Mouse (Mus musculus) forebrain, embryonic 13.5 days (tissue): ENCODE data around the gene Cys1. TPM values are rescaled to one million over a fixed set of nuclear protein-coding genes. Genes with fewer than 3 reads are reported as not detected.
A peak's percentile ranks its signal among the peaks of the same experiment; 100 is the strongest.

ENCODE experiments used
- ATAC-seq: fragments of 200-750 bp; cut with Nextera tagmentation; 2 replicates; pipeline ENCODE4 v1.8.0; 2017
- H3K27ac ChIP-seq: fragments of 300-500 bp; sonication (generic); 2 replicates; pipeline ENCODE4 v1.5.1; 2015; ENCODE audit warnings: inconsistent platforms, mild to moderate bottlenecking, moderate library complexity
- H3K27me3 ChIP-seq: fragments of 300-500 bp; sonication (generic); 2 replicates; pipeline ENCODE4 v1.6.1; 2015; ENCODE audit warnings: mild to moderate bottlenecking, inconsistent platforms
- H3K36me3 ChIP-seq: fragments of 300-500 bp; sonication (generic); 2 replicates; pipeline ENCODE4 v1.6.1; 2015; ENCODE audit warnings: mild to moderate bottlenecking, inconsistent platforms; ENCODE audit not compliant: poor library complexity, severe bottlenecking
- H3K4me1 ChIP-seq: fragments of 300-500 bp; sonication (generic); 2 replicates; pipeline ENCODE4 v1.6.1; 2015; ENCODE audit warnings: inconsistent platforms
- H3K4me2 ChIP-seq: fragments of 300-500 bp; sonication (generic); 2 replicates; pipeline ENCODE4 v1.6.1; 2015; ENCODE audit warnings: inconsistent platforms, mild to moderate bottlenecking, moderate library complexity
- H3K4me3 ChIP-seq: fragments of 300-500 bp; sonication (generic); 2 replicates; pipeline ENCODE4 v1.5.1; 2015; ENCODE audit warnings: mild to moderate bottlenecking, inconsistent platforms
- H3K9ac ChIP-seq: fragments of 300-500 bp; sonication (generic); 2 replicates; pipeline ENCODE4 v1.6.1; 2015; ENCODE audit warnings: mild to moderate bottlenecking, inconsistent platforms
- H3K9me3 ChIP-seq: fragments of 300-500 bp; sonication (generic); replicated peaks from 2 replicates; pipeline ENCODE4 v1.6.1; 2016; ENCODE audit warnings: inconsistent platforms
- WGBS: fragments of 180-500 bp; shearing (Covaris S2); methylation state at CpG from one replicate; pipeline ENCODE4 v1.1.7; 2015; 5-methylcytosine and 5-hydroxymethylcytosine counted together
- polyA plus RNA-seq: library from polyadenylated mRNA; unstranded; fragments of >200 nt; fragmentation: Nextera tagmentation; extraction: Ambion mirVana; gene quantifications from 2 replicates; pipeline ENCODE4 v1.2.1, GENCODE M21; 2015

Cys1 gene
- 0.45 and 0.58 TPM in 2 replicates for polyA plus RNA-seq

- Histone ChIP-seq H3K27ac (no peak within 1 kb of the TSS), H3K4me3 (peak within 1 kb of the TSS; percentile 51), H3K4me2 (peak within 1 kb of the TSS; percentile 89), H3K27me3 (peaks cover 38% of the 10 kb centered on the region), H3K9ac (peak within 1 kb of the TSS; percentile 75), H3K4me1 (peaks cover 17% of the 10 kb centered on the region), H3K9me3 (no peaks in the 10 kb centered on the region), H3K36me3 (no peaks in the 10 kb centered on the region)
- 3% methylated on average over 20 of the region's 20 CpGs for WGBS
- peak; percentile 22 for ATAC-seq
These were observed at the start of gene Cys1 for GRCm38 (mm10) chr12:24681286-24682023. Gene Cys1, minus strand, starts transcription at chr12:24681813.

GRCm38 (mm10) chr12:24724369-24724768, 42.8 kb upstream of the Cys1 start:
- Histone ChIP-seq H3K36me3 (no peaks in the 10 kb centered on the region), H3K9ac (no peak overlapping the region; the same call in 1 of the 2 replicates), H3K27ac (peak overlapping the region; percentile 54), H3K27me3 (no peaks in the 10 kb centered on the region), H3K4me1 (peaks cover 8% of the 10 kb centered on the region), H3K4me3 (no peak overlapping the region), H3K9me3 (peaks cover 2% of the 10 kb centered on the region; the same call in 1 of the 2 replicates), H3K4me2 (peak overlapping the region; percentile 11; the same call in 1 of the 2 replicates)
- 17% methylated on average over 2 of the region's 2 CpGs for WGBS
- peak; percentile 87 for ATAC-seq

GRCm38 (mm10) chr12:24723859-24724258, 42.2 kb upstream of the Cys1 start:
- H3K4me2 ChIP-seq, result no peak overlapping the region
- ATAC-seq, result 0 out of 2 replicates have a peak, but pooled peaks have one; percentile 10
- peak overlapping the region; percentile 54 for H3K27ac ChIP-seq
- peaks cover 8% of the 10 kb centered on the region for H3K4me1 ChIP-seq
- H3K9me3 ChIP-seq, result peaks cover 2% of the 10 kb centered on the region; the same call in 1 of the 2 replicates
- no peak overlapping the region for H3K9ac ChIP-seq
- H3K4me3 ChIP-seq, result no peak overlapping the region
- no peaks in the 10 kb centered on the region for H3K36me3 ChIP-seq
- H3K27me3 ChIP-seq, result no peaks in the 10 kb centered on the region
- 77% methylated on average over 4 of the region's 4 CpGs for WGBS

GRCm38 (mm10) chr12:24723434-24723833, 41.8 kb upstream of the Cys1 start:
- no peaks in the 10 kb centered on the region for H3K27me3 ChIP-seq
- H3K4me1 ChIP-seq, result peaks cover 8% of the 10 kb centered on the region
- H3K4me3 ChIP-seq, result no peak overlapping the region
- H3K27ac ChIP-seq, result no peak overlapping the region
- no peak overlapping the region for H3K9ac ChIP-seq
- ATAC-seq, result no peak
- 65% methylated on average over 2 of the region's 2 CpGs for WGBS
- no peak overlapping the region for H3K4me2 ChIP-seq
- H3K9me3 ChIP-seq, result 0 out of 2 replicates have a peak, but pooled peaks cover 2% of the 10 kb centered on the region
- H3K36me3 ChIP-seq, result no peaks in the 10 kb centered on the region

DNA sequence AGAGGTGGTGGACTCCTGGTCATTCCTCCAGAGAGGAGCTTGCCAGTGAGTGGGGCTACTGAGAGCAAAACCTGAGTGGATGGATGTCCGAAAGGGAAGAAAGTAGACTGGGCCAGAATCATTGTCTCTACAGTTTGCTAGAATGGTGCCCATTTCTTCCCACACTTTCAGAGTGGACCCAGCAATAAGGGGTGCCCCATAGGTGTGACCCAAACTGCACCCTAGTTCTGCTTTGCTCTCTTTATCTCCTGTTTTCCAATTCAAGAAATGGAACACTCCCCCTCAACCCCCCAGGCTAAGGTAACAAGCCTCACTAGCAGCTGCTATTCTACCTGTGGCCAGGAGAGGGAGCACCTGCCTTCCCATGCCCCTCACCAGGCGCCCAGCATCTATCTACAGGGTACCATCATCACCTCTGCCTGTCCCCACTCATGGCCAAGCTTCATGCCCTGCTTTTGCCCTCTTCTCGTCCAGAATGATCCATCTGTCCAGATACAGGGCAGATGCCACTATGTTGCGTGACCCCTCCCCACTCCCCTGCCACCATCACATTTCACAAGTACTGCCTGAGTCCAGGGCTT, 35.2 kb upstream of the Cys1 start:
- peaks cover 30% of the 10 kb centered on the region for H3K36me3 ChIP-seq
- 49% methylated on average over 4 of the region's 4 CpGs for WGBS
- ATAC-seq, result peak; percentile 78

DNA sequence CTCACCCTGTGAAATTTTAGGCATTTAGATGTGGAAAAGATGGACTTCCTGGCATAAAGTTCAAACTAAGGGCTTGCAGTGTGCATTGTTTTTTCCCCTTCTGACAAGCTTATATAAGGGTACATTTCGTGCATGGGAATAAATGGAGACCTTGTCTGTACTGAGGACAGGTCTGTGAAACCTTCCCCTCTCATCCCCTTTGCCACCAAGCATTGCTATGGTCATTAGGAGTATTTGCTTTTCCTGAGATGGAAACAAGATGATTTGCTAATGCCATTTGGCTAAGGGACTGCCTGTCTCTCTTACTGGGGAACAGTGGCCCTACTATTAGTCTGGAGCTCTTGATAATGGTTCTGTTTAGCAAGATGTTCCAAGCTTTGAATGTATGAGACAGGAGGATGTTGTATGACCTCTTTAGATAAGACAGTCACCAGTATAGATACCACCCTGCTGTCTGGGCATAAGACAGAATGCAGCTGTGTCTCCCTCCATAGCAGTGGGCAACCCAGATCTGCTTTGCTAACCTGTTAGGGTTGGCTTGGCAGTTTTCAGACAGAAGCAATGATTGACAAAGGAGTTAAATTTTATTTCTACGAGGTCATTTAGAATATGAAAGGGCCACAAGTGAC, 33.8 kb upstream of the Cys1 start:
- H3K4me1 ChIP-seq, result peaks cover 24% of the 10 kb centered on the region
- 69% methylated on average over 2 of the region's 2 CpGs for WGBS
- no peak overlapping the region for H3K4me3 ChIP-seq
- H3K9me3 ChIP-seq, result no peaks in the 10 kb centered on the region
- H3K27me3 ChIP-seq, result no peaks in the 10 kb centered on the region
- peaks cover 43% of the 10 kb centered on the region for H3K36me3 ChIP-seq
- no peak for ATAC-seq
- H3K9ac ChIP-seq, result no peak overlapping the region
- H3K4me2 ChIP-seq, result no peak overlapping the region
- no peak overlapping the region for H3K27ac ChIP-seq

More for the DNA sequence above, 35.2 kb upstream of the Cys1 start:
- Histone ChIP-seq H3K27me3 (no peaks in the 10 kb centered on the region), H3K4me3 (no peak overlapping the region), H3K9ac (no peak overlapping the region), H3K27ac (no peak overlapping the region), H3K9me3 (no peaks in the 10 kb centered on the region), H3K4me1 (peaks cover 9% of the 10 kb centered on the region), H3K4me2 (no peak overlapping the region)

DNA sequence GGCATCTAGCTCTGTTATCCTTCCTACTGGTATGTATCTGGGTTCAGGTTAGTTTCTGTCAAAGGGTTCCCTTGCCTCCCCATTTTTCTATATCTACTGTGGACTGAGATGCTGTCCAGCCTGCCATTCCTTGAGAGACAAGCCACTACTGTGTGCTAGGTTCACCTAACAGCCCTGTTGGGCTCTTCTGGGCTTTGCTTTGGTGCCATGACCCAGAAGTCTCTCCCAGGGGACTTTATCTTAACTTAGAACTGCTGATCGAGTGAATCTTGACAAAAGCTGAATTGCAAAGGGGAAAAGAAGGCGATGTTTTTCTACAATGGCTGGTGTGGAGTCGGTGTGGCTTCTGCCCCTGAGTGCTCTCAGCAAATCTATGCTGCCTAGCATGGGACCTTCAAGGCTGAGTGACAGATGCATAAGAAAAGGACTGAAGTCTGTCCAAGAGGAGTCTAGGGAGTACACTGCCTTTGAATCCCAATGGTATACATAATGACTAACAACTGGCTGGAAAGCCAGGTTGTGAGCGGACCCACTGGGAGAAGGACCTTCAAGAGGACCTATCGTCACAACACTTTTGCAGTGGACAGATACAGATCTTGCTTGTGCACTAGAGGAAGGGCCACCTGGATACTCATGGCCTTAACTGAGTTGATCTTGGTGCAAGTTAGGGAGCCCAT, 33.1 kb upstream of the Cys1 start:
- no peak for ATAC-seq
- no peaks in the 10 kb centered on the region for H3K27me3 ChIP-seq
- H3K4me3 ChIP-seq, result no peak overlapping the region
- 71% methylated on average over 5 of the region's 5 CpGs for WGBS
- peaks cover 44% of the 10 kb centered on the region for H3K36me3 ChIP-seq
- peaks cover 27% of the 10 kb centered on the region for H3K4me1 ChIP-seq
- H3K9me3 ChIP-seq, result no peaks in the 10 kb centered on the region
- no peak overlapping the region for H3K27ac ChIP-seq
- no peak overlapping the region for H3K4me2 ChIP-seq
- H3K9ac ChIP-seq, result no peak overlapping the region

DNA sequence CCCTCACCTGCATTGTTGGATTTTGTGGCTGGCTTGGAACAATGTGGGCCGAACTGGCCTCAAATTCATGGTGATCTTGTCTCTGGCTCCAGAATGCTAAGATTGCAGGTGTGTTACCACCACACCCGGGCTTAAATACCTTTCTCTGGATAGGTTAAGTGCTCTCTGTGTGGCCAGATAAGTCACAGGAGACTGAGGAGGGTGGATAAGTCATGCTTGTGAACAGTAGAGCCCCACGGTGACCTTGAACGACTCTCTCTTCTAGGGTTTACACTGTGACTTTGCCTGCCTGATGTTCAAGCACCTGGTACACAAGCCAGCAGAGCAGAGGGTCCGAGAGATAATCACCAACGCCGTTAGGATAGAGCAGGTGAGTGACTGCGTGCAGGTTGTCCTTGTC, 30.8 kb upstream of the Cys1 start:
- Histone ChIP-seq H3K4me3 (no peak overlapping the region), H3K27ac (no peak overlapping the region), H3K4me2 (no peak overlapping the region), H3K9ac (no peak overlapping the region), H3K27me3 (no peaks in the 10 kb centered on the region), H3K9me3 (no peaks in the 10 kb centered on the region), H3K36me3 (peaks cover 44% of the 10 kb centered on the region), H3K4me1 (peaks cover 44% of the 10 kb centered on the region)
- no peak for ATAC-seq
- WGBS, result 89% methylated on average over 8 of the region's 8 CpGs

GRCm38 (mm10) chr12:24710672-24711071, 29.1 kb upstream of the Cys1 start:
- Histone ChIP-seq H3K4me2 (peak overlapping the region; percentile 78), H3K4me1 (peaks cover 57% of the 10 kb centered on the region), H3K36me3 (peaks cover 44% of the 10 kb centered on the region), H3K4me3 (peak overlapping the region; percentile 88), H3K9me3 (no peaks in the 10 kb centered on the region), H3K9ac (peak overlapping the region; percentile 14; the same call in 1 of the 2 replicates), H3K27ac (no peak overlapping the region), H3K27me3 (no peaks in the 10 kb centered on the region)
- no peak for ATAC-seq
- 60% methylated on average over 5 of the region's 5 CpGs for WGBS

- H3K27ac ChIP-seq, result peak overlapping the region; percentile 25; the same call in 1 of the 2 replicates
- ATAC-seq, result peak; percentile 9; the same call in 1 of the 2 replicates
- H3K4me2 ChIP-seq, result peak overlapping the region; percentile 78
- peaks cover 44% of the 10 kb centered on the region for H3K36me3 ChIP-seq
- H3K27me3 ChIP-seq, result no peaks in the 10 kb centered on the region
- peak overlapping the region; percentile 88 for H3K4me3 ChIP-seq
- no peaks in the 10 kb centered on the region for H3K9me3 ChIP-seq
- peak overlapping the region; percentile 92 for H3K9ac ChIP-seq
- H3K4me1 ChIP-seq, result peaks cover 57% of the 10 kb centered on the region
- 31% methylated on average over 5 of the region's 5 CpGs for WGBS
These were observed 28.4 kb upstream of the Cys1 start for GRCm38 (mm10) chr12:24709831-24710508.

- Histone ChIP-seq H3K4me1 (peaks cover 57% of the 10 kb centered on the region), H3K4me2 (peak overlapping the region; percentile 78), H3K9me3 (no peaks in the 10 kb centered on the region), H3K27ac (peak overlapping the region; percentile 80; the same call in 1 of the 2 replicates), H3K27me3 (no peaks in the 10 kb centered on the region), H3K36me3 (peaks cover 38% of the 10 kb centered on the region), H3K4me3 (peak overlapping the region; percentile 88), H3K9ac (peak overlapping the region; percentile 92)
- WGBS, result 21% methylated on average over 6 of the region's 6 CpGs
- no peak for ATAC-seq
These were observed 27.8 kb upstream of the Cys1 start for GRCm38 (mm10) chr12:24709409-24709808.
